Mouse (Mus musculus) granulocyte monocyte progenitor cell, adult 5-6 weeks (primary cell): ENCODE data around the gene Myh4. TPM values are rescaled to one million over a fixed set of nuclear protein-coding genes. Genes with fewer than 3 reads are reported as not detected.

Experiments used
- total RNA-seq, 2 experiments: library from RNA; stranded (forward) in 1 of 2; stranded (reverse) in 1 of 2; fragments of 200-712, 200-1000 nt in 1 of 2; fragments of >200 nt in 1 of 2; fragmentation: Nextera tagmentation in 1 of 2; gene quantifications; 2 replicates each; pipeline ENCODE4 v1.2.3; 2014 to 2017

The Myh4 gene
- total RNA-seq, 2 experiments from 2014 or later = not detected

Other genes with a start within 250 kb of the Myh4 start
- gene Tmem220, start 212.9 kb upstream of the Myh4 start, total RNA-seq (2014; fragmentation: Nextera tagmentation) = 1.5 and 2.1 TPM in 2 replicates
- gene Tmem220, start 212.9 kb upstream of the Myh4 start, total RNA-seq (2017) = 1.9 and 2.4 TPM in 2 replicates
- 30.6 and 43.1 TPM in 2 replicates for gene Adprm, start 185.4 kb upstream of the Myh4 start, total RNA-seq (2014; fragmentation: Nextera tagmentation)
- gene Adprm, start 185.4 kb upstream of the Myh4 start, total RNA-seq (2017) = 28.5 and 35.8 TPM in 2 replicates
- gene Sco1, start 185.4 kb upstream of the Myh4 start, total RNA-seq (2014; fragmentation: Nextera tagmentation) = 13.3 and 16.2 TPM in 2 replicates
- 34.2 and 37.8 TPM in 2 replicates for gene Sco1, start 185.4 kb upstream of the Myh4 start, total RNA-seq (2017)
- gene Myh3, start 159.7 kb upstream of the Myh4 start, total RNA-seq (2014; fragmentation: Nextera tagmentation) = not detected in 2 replicates
- not detected in 2 replicates for gene Myh3, start 159.7 kb upstream of the Myh4 start, total RNA-seq (2017)
- not detected in 2 replicates for gene Myh2, start 67.0 kb upstream of the Myh4 start, total RNA-seq (2014; fragmentation: Nextera tagmentation)
- gene Myh2, start 67.0 kb upstream of the Myh4 start, total RNA-seq (2017) = not detected in 2 replicates
- gene Myh1, start 38.0 kb upstream of the Myh4 start, total RNA-seq (2014; fragmentation: Nextera tagmentation) = not detected in 2 replicates
- not detected in 2 replicates for gene Myh1, start 38.0 kb upstream of the Myh4 start, total RNA-seq (2017)
- gene Myh8, start 39.1 kb downstream of the Myh4 start, total RNA-seq (2014; fragmentation: Nextera tagmentation) = not detected in 2 replicates
- not detected in 2 replicates for gene Myh8, start 39.1 kb downstream of the Myh4 start, total RNA-seq (2017)
- not detected in 2 replicates for gene Myh13, start 83.6 kb downstream of the Myh4 start, total RNA-seq (2014; fragmentation: Nextera tagmentation)
- not detected in 2 replicates for gene Myh13, start 83.6 kb downstream of the Myh4 start, total RNA-seq (2017)
- 17.3 and 18.8 TPM in 2 replicates for gene Gas7, start 217.4 kb downstream of the Myh4 start, total RNA-seq (2014; fragmentation: Nextera tagmentation)
- gene Gas7, start 217.4 kb downstream of the Myh4 start, total RNA-seq (2017) = 10.1 and 12.3 TPM in 2 replicates